Mouse (Mus musculus) liver, embryonic 16.5 days (tissue): ENCODE measurements around the gene Ptch2. TPM values are rescaled to one million over a fixed set of nuclear protein-coding genes. Genes with fewer than 3 reads are reported as not detected.

ENCODE experiments used
- ATAC-seq: fragments of 200-750 bp; cut with Nextera tagmentation; 2 replicates; pipeline ENCODE4 v1.8.0; 2017; ENCODE audit warnings: low read depth, mild to moderate bottlenecking, moderate number of reproducible peaks, moderate library complexity
- H3K27ac ChIP-seq: fragments of 300-500 bp; sonication (generic); 2 replicates; pipeline ENCODE4 v1.5.1; 2014; ENCODE audit warnings: mild to moderate bottlenecking, low read length
- H3K27me3 ChIP-seq: fragments of 300-500 bp; sonication (generic); 2 replicates; pipeline ENCODE4 v1.6.1; 2014; ENCODE audit warnings: low read depth, low read length, mixed read lengths; ENCODE audit not compliant: control insufficient read depth, insufficient read depth
- H3K36me3 ChIP-seq: fragments of 300-500 bp; sonication (generic); 2 replicates; pipeline ENCODE4 v1.6.1; 2014; ENCODE audit warnings: mild to moderate bottlenecking; ENCODE audit not compliant: control insufficient read depth, insufficient read depth
- H3K4me1 ChIP-seq: fragments of 300-500 bp; sonication (generic); 2 replicates; pipeline ENCODE4 v1.6.1; 2014; ENCODE audit warnings: low read depth, low read length, mixed read lengths; ENCODE audit not compliant: control insufficient read depth
- H3K4me2 ChIP-seq: fragments of 300-500 bp; sonication (generic); 2 replicates; pipeline ENCODE4 v1.6.1; 2014; ENCODE audit warnings: low read depth, low read length, mixed read lengths
- H3K4me3 ChIP-seq: fragments of 300-500 bp; sonication (generic); 2 replicates; pipeline ENCODE4 v1.5.1; 2014; ENCODE audit warnings: low read depth, mild to moderate bottlenecking, low read length
- H3K9ac ChIP-seq: fragments of 300-500 bp; sonication (generic); 2 replicates; pipeline ENCODE4 v1.6.1; 2014; ENCODE audit warnings: low read depth, low read length
- H3K9me3 ChIP-seq: fragments of 300-500 bp; sonication (generic); replicated peaks from 2 replicates; pipeline ENCODE4 v1.6.1; 2016; ENCODE audit warnings: low read length; ENCODE audit not compliant: control insufficient read depth
- WGBS: fragments of 180-500 bp; shearing (Covaris S2); extraction: QIAGEN DNeasy Blood & Tissue Kit; methylation state at CpG from one replicate; pipeline ENCODE4 v1.1.7; 2014; ENCODE audit not compliant: insufficient replicate concordance; 5-methylcytosine and 5-hydroxymethylcytosine counted together
- polyA plus RNA-seq: library from polyadenylated mRNA; unstranded; fragments of >200 nt; fragmentation: Nextera tagmentation; extraction: Ambion mirVana; gene quantifications from 2 replicates; pipeline ENCODE4 v1.2.1, GENCODE M21; 2015

The Ptch2 gene
- polyA plus RNA-seq, 1 experiment from 2014 or later = 0.67 TPM

DNA sequence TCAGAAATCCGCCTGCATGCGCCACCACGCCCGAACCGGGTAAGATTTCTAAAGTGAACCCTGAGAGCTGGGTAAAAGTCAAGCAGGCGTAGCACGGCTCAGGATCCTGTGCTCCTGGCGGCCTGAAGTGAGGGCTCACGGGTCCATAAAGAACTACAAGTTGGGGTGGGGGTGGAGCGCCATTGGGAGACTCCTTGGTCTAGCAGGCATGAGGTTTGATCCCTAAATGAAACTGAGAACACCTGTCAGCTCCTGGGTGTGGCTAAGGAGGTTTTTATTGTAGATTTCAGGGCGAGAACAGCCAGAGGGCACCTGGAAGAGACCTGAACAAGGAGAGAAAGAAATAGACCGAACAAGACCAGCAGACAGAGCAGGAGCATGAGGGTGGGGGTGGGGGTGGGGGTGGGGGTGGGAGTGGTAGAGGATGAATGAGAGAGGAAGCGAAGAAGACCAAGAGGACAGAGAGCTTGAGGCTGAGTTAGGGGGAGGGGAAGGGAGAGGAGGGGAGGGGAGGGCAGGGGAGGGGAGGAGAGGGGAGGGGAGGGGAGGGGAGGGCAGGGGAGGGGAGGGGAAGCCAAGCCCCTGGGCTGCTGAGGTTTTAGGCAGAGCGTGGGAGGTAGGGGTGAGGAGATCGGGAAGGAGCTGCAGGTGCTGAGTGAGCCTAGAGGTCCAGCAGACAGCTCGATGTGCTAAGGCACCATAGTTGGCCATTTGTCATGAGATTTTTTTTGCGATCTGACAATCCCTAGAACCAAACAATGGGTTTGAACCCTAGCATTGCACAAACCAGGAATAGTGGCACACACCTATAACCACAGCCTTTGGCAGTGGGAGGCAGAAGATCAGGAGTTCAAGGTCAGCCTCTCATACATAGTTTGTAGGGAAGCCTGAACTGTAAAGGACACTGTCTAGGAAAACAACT lies 42.7 kb downstream of the Ptch2 start:
- H3K4me2 ChIP-seq = no peak overlapping the region
- ATAC-seq = no peak
- H3K27me3 ChIP-seq = peaks cover 2% of the 10 kb centered on the region
- 62% methylated on average over 16 of the region's 17 CpGs for whole genome bisulfite sequencing
- H3K9me3 ChIP-seq = no peaks in the 10 kb centered on the region
- no peak overlapping the region for H3K27ac ChIP-seq
- peaks cover 24% of the 10 kb centered on the region for H3K4me1 ChIP-seq
- H3K36me3 ChIP-seq = no peaks in the 10 kb centered on the region
- H3K9ac ChIP-seq = no peak overlapping the region
- H3K4me3 ChIP-seq = no peak overlapping the region

DNA sequence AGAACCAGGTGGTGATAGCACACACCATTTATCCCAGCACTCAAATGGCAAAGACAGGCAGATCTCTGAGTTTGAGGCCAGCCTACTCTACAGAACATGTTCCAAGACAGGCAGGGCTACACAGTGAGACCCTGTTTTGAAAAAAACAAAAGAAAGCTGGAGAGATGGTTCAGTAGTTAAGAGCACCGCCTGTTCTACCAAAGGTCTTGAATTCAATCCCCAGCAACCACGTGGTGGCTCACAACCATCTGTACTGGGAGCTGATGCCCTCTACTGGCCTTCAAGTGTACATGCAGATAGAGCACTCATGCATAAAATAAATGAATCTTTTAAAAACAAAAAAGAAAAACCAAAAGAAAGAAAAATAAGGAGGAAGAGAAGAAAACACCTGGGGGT lies 43.3 kb downstream of the Ptch2 start:
- 3% methylated on average over 2 of the region's 2 CpGs for WGBS
- H3K9me3 ChIP-seq = no peaks in the 10 kb centered on the region
- no peak overlapping the region for H3K4me2 ChIP-seq
- H3K27ac ChIP-seq = no peak overlapping the region
- H3K4me1 ChIP-seq = peaks cover 21% of the 10 kb centered on the region
- no peaks in the 10 kb centered on the region for H3K36me3 ChIP-seq
- H3K27me3 ChIP-seq = no peaks in the 10 kb centered on the region
- H3K9ac ChIP-seq = no peak overlapping the region
- H3K4me3 ChIP-seq = no peak overlapping the region
- ATAC-seq = no peak

DNA sequence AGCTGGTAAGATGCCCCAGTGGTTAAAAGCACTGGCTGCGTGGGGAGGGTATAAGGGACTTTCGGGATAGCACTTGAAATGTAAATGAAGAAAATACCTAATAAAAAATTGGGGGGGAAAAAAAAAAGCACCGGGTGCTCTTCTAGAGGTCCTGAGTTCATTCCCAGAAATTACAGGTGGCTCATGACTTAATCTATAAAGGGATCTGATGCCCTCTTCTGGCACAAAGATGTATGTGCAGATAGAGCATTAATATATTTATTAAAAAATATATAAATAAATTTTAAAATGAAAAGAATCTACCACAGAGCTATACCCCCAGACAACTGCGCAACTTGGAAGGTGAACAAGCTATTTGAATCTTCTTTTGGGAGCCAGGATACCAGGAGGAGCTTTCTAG lies 44.7 kb downstream of the Ptch2 start:
- Histone ChIP-seq H3K9ac (no peak overlapping the region), H3K9me3 (no peaks in the 10 kb centered on the region), H3K4me3 (no peak overlapping the region), H3K36me3 (no peaks in the 10 kb centered on the region), H3K4me1 (peaks cover 14% of the 10 kb centered on the region), H3K27ac (no peak overlapping the region), H3K27me3 (no peaks in the 10 kb centered on the region), H3K4me2 (no peak overlapping the region)
- WGBS = 27% methylated on average over 4 of the region's 4 CpGs
- ATAC-seq = no peak

DNA sequence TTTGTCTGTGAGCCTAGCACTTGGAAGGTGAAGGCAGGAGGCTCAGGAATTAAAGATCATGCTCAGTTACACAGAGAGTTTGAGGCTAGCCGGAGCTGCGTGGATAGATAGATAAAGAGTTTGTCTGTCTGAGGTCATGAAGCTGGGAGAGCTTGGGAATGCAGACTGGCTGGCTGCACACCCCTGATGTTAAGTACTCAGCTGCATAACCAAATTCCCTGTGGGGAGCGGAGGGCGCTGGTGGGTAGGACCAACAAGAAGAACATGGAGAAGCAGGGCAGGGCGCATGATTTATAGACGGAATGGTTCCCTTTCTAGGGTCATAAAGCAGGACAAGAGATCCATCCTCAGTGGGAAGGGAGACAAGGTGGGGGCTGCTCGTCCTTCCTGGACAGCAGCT lies 47.1 kb downstream of the Ptch2 start:
- no peak overlapping the region for H3K4me2 ChIP-seq
- H3K27ac ChIP-seq = no peak overlapping the region
- no peak overlapping the region for H3K4me3 ChIP-seq
- peaks cover 3% of the 10 kb centered on the region for H3K4me1 ChIP-seq
- no peaks in the 10 kb centered on the region for H3K9me3 ChIP-seq
- no peaks in the 10 kb centered on the region for H3K36me3 ChIP-seq
- ATAC-seq = no peak
- 60% methylated on average over 7 of the region's 7 CpGs for WGBS
- H3K27me3 ChIP-seq = no peaks in the 10 kb centered on the region
- no peak overlapping the region for H3K9ac ChIP-seq

DNA sequence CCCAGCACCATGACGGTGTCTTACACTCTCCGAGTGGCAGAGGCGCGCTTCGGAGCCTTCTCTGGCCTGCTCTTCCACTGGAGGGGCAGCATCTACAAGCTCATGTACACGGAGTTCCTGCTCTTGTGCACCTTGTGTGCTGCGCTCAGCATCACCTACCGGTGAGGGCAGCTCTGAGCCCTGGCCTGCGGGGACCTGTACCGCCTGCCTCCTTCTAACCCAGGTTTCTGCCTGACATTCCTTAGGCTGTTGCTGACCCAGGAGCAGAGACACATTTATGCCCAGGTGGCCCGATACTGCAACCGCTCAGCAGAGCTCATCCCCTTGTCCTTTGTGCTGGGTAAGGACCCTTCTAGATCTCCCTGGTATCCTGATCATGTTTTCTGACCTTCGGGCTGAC lies 49.4 kb downstream of the Ptch2 start:
- H3K4me3 ChIP-seq = no peak overlapping the region
- H3K9ac ChIP-seq = no peak overlapping the region
- WGBS = 78% methylated on average over 13 of the region's 13 CpGs
- no peaks in the 10 kb centered on the region for H3K27me3 ChIP-seq
- H3K36me3 ChIP-seq = peaks cover 3% of the 10 kb centered on the region
- no peaks in the 10 kb centered on the region for H3K9me3 ChIP-seq
- no peak overlapping the region for H3K4me2 ChIP-seq
- H3K27ac ChIP-seq = no peak overlapping the region
- no peaks in the 10 kb centered on the region for H3K4me1 ChIP-seq
- ATAC-seq = no peak

DNA sequence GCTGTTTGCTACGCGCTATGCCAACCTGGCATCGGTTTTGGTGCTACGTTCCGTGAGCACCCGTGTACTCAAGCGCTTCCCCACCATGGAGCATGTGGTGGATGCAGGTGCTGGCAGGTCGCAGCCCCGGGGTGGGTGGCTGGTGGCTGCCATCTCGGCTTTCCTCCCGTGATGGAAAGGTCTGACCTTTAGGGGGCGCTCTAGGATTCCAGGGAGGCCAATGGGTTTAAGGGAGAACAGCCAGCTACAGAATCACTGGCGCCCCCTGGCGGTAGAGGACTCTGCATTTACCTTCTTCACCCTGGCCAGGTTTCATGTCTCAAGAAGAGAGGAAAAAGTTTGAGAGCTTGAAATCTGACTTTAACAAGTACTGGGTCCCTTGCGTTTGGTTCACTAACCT lies 50.3 kb downstream of the Ptch2 start:
- peaks cover 13% of the 10 kb centered on the region for H3K36me3 ChIP-seq
- WGBS = 37% methylated on average over 15 of the region's 15 CpGs
- H3K4me1 ChIP-seq = no peaks in the 10 kb centered on the region
- H3K27ac ChIP-seq = no peak overlapping the region
- no peak overlapping the region for H3K4me2 ChIP-seq
- no peak overlapping the region for H3K9ac ChIP-seq
- no peaks in the 10 kb centered on the region for H3K27me3 ChIP-seq
- no peak overlapping the region for H3K4me3 ChIP-seq
- no peaks in the 10 kb centered on the region for H3K9me3 ChIP-seq
- ATAC-seq = peak; percentile 28; the same call in 1 of the 2 replicates

DNA sequence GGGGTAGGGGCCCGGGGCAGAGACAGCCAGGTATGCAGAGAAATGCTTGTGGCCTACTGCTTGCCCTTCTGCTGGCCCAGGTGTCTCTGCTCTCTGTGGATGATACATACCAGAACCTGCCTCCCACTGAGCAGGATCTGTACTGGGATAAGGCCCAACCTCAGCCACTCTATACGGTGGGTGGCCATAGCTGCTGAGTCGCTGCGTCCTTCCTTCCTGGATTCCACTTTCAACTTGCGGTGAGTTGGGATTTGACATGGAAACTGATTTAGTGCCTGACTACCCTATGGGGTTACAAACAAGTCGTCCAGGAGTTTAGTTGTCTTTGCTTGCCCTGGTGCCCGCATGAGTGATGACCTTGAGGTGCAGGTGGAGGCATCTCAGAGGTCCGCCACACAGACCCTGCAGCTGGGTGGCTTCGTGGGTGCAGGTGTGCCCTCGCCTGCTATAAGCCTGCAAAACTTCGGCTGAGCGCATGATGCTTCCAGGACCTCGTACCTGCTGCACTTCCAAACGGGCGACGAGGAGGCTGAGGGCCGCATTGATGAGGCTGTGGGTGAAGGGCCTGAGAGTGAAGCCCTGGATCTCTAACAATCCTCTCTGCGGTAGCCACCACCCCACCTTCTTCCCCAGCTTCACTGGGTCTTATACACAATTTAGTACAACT lies 52.3 kb downstream of the Ptch2 start:
- H3K27me3 ChIP-seq = no peaks in the 10 kb centered on the region
- WGBS = 71% methylated on average over 18 of the region's 18 CpGs
- ATAC-seq = no peak
- no peak overlapping the region for H3K9ac ChIP-seq
- H3K4me2 ChIP-seq = no peak overlapping the region
- H3K36me3 ChIP-seq = peaks cover 30% of the 10 kb centered on the region
- no peak overlapping the region for H3K27ac ChIP-seq
- no peaks in the 10 kb centered on the region for H3K9me3 ChIP-seq
- H3K4me3 ChIP-seq = no peak overlapping the region
- H3K4me1 ChIP-seq = peaks cover 9% of the 10 kb centered on the region

DNA sequence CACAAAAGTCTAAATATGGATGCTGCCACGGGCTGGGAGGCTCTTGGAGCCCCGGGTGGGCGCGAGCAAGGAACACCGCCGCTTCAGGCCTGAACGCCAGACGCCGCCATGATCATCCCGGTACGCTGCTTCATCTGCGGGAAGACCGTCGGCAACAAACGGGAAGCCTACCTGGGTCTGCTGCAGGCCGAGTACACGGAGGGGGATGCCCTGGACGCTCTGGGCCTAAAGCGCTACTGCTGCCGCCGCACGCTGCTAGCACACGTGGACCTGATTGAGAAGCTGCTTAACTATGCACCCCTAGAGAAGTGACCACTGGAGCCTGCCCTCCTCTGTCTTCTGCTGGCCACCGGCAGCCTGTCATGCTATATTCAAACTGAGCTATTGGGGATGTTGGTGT lies 52.9 kb downstream of the Ptch2 start:
- Histone ChIP-seq H3K4me3 (no peak overlapping the region), H3K36me3 (peaks cover 37% of the 10 kb centered on the region), H3K27ac (no peak overlapping the region), H3K4me1 (peaks cover 15% of the 10 kb centered on the region), H3K4me2 (no peak overlapping the region), H3K9ac (no peak overlapping the region), H3K9me3 (no peaks in the 10 kb centered on the region), H3K27me3 (no peaks in the 10 kb centered on the region)
- ATAC-seq = no peak
- 73% methylated on average over 24 of the region's 24 CpGs for WGBS
